Mouse (Mus musculus) intestine, embryonic 16.5 days (tissue): Measurements from ENCODE around the gene Map3k9. TPM values are rescaled to one million over a fixed set of nuclear protein-coding genes. Genes with fewer than 3 reads are reported as not detected.
A peak's percentile ranks its signal among the peaks of the same experiment; 100 is the strongest.

Source experiments
- ATAC-seq: fragments of 200-750 bp; cut with Nextera tagmentation; 2 replicates; pipeline ENCODE4 v1.8.0; 2017; ENCODE audit warnings: moderate TSS enrichment, moderate library complexity
- H3K27ac ChIP-seq: fragments of 300-500 bp; sonication (generic); 2 replicates; pipeline ENCODE4 v1.5.1; 2014; ENCODE audit warnings: mild to moderate bottlenecking, low read length
- H3K27me3 ChIP-seq: fragments of 300-500 bp; sonication (generic); replicated peaks from 2 replicates; pipeline ENCODE4 v1.6.1; 2014; ENCODE audit warnings: low read length, control low read depth, mixed read lengths; ENCODE audit not compliant: control insufficient read depth, insufficient read depth
- H3K36me3 ChIP-seq: fragments of 300-500 bp; sonication (generic); 2 replicates; pipeline ENCODE4 v1.6.1; 2014; ENCODE audit warnings: low read length, control low read depth; ENCODE audit not compliant: control insufficient read depth, insufficient read depth
- H3K4me1 ChIP-seq: fragments of 300-500 bp; sonication (generic); 2 replicates; pipeline ENCODE4 v1.6.1; 2014; ENCODE audit warnings: low read length, control low read depth, mixed read lengths; ENCODE audit not compliant: control insufficient read depth, insufficient read depth
- H3K4me2 ChIP-seq: fragments of 300-500 bp; sonication (generic); 2 replicates; pipeline ENCODE4 v1.6.1; 2014; ENCODE audit warnings: low read depth, low read length, control low read depth
- H3K4me3 ChIP-seq: fragments of 300-500 bp; sonication (generic); 2 replicates; pipeline ENCODE4 v1.5.1; 2014; ENCODE audit warnings: mild to moderate bottlenecking, low read length
- H3K9ac ChIP-seq: fragments of 300-500 bp; sonication (generic); 2 replicates; pipeline ENCODE4 v1.6.1; 2014; ENCODE audit warnings: low read depth, low read length
- H3K9me3 ChIP-seq: fragments of 300-500 bp; sonication (generic); 2 replicates; pipeline ENCODE4 v1.6.1; 2016; ENCODE audit warnings: low read length, control low read depth; ENCODE audit not compliant: control insufficient read depth
- WGBS: fragments of 180-500 bp; shearing (Covaris S2); extraction: QIAGEN DNeasy Blood & Tissue Kit; methylation state at CpG from one replicate; pipeline ENCODE4 v1.1.7; 2014; 5-methylcytosine and 5-hydroxymethylcytosine counted together
- polyA plus RNA-seq: library from polyadenylated mRNA; unstranded; fragments of >200 nt; fragmentation: Nextera tagmentation; extraction: Ambion mirVana; gene quantifications from 2 replicates; pipeline ENCODE4 v1.2.1, GENCODE M21; 2015

Map3k9 gene
- polyA plus RNA-seq, 1 experiment from 2014 or later, result 1.4 TPM

DNA sequence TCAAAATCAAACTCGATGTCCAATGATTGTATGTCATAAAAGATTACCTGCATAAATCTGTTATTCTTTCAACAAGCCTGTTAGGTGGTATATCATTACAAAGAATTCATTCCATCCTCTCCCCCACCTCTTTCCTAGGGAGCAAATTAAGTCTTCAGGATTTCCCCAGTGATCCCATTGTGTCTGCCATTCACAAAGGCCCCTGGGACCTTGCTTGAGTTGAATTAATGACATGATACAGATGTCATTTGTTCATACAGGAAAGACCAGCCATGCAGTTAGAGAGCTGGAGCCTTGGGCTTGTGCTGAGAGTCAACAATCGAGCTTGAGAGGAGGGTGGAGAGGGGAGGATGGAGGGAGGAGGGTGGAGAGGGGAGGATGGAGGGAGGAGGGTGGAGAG, 27.6 kb upstream of the Map3k9 start:
- Histone ChIP-seq H3K9ac (no peak overlapping the region), H3K4me1 (peaks cover 5% of the 10 kb centered on the region; the same call in 1 of the 2 replicates), H3K4me3 (no peak overlapping the region), H3K27ac (no peak overlapping the region), H3K4me2 (no peak overlapping the region), H3K9me3 (no peaks in the 10 kb centered on the region), H3K27me3 (no peaks in the 10 kb centered on the region), H3K36me3 (no peaks in the 10 kb centered on the region)
- WGBS, result 51% methylated on average over 2 of the region's 2 CpGs
- no peak for ATAC-seq

DNA sequence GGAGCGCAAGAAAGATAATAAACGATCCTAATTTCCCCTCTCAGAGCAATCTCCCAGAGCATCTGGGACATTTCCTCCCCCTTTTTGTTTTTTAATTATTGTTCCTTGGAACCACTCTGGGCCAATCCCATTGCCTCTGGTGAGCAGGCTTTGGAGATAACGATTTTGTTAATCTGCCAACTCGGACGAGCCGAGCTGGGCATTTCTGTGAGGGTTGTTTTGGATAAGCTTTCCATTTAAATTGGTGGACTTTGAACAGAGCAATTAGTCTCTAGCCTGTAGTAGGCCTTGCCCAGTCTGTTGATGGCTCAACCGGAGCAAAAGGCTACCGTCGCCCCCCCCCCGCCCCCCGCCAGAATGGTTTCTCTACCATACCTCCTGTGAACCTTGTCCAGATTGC, 27.0 kb upstream of the Map3k9 start:
- no peak overlapping the region for H3K9ac ChIP-seq
- no peaks in the 10 kb centered on the region for H3K36me3 ChIP-seq
- no peaks in the 10 kb centered on the region for H3K9me3 ChIP-seq
- peaks cover 5% of the 10 kb centered on the region; the same call in 1 of the 2 replicates for H3K4me1 ChIP-seq
- peak; percentile 61 for ATAC-seq
- peak overlapping the region; percentile 38; the same call in 1 of the 2 replicates for H3K4me3 ChIP-seq
- H3K27ac ChIP-seq, result no peak overlapping the region
- peak overlapping the region; percentile 64 for H3K4me2 ChIP-seq
- no peaks in the 10 kb centered on the region for H3K27me3 ChIP-seq
- 25% methylated on average over 11 of the region's 11 CpGs for WGBS

DNA sequence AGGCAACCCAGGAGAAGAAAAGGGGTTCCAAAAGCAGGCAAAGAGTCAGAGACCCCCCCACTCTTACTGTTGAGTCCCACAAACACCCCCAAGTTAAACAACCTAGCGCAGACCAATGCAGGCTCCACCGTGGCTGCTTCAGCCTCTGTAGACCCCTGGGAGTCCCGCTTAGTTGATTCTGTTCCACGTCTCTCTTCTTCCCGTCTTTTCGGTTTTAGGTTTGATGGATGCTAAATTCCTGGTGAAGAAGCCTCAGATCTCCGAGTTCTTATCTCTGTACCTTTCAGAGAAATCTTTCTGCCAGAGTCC, 26.5 kb upstream of the Map3k9 start:
- peak; percentile 46 for ATAC-seq

GRCm38 (mm10) chr12:81806759-81807528, 26.0 kb upstream of the Map3k9 start:
- WGBS, result 12% methylated on average over 17 of the region's 17 CpGs
- Histone ChIP-seq H3K9ac (peak overlapping the region; percentile 38; the same call in 1 of the 2 replicates), H3K9me3 (no peaks in the 10 kb centered on the region), H3K36me3 (no peaks in the 10 kb centered on the region), H3K4me2 (peak overlapping the region; percentile 64), H3K27ac (no peak overlapping the region), H3K4me3 (peak overlapping the region; percentile 38), H3K4me1 (peaks cover 5% of the 10 kb centered on the region; the same call in 1 of the 2 replicates), H3K27me3 (no peaks in the 10 kb centered on the region)
- ATAC-seq, result peak; percentile 79

More for the DNA sequence above, 26.5 kb upstream of the Map3k9 start:
- H3K9me3 ChIP-seq, result no peaks in the 10 kb centered on the region
- H3K4me2 ChIP-seq, result peak overlapping the region; percentile 64
- H3K27ac ChIP-seq, result no peak overlapping the region
- H3K27me3 ChIP-seq, result no peaks in the 10 kb centered on the region
- H3K4me1 ChIP-seq, result peaks cover 5% of the 10 kb centered on the region; the same call in 1 of the 2 replicates
- peak overlapping the region; percentile 38; the same call in 1 of the 2 replicates for H3K9ac ChIP-seq
- H3K36me3 ChIP-seq, result no peaks in the 10 kb centered on the region
- WGBS, result 2% methylated on average over 7 of the region's 7 CpGs
- H3K4me3 ChIP-seq, result peak overlapping the region; percentile 38

DNA sequence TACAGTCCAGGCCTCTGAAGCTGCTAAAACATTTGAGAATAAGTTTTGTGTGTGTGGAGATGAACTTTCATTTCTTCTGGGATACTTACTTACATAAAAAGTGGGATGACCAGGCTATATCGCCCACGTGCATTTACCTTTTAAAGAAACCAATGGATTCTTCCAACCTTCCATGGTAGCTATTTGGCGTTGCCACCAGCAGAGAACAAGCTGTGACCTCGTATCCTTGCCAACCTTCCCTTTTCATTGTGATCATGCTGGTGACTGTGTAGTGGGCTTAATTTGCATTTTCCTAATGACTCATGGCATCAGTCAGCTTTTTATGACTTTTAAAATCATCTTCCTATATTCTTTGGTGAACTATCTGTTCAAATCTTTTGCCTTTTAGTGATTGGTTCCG, 25.1 kb upstream of the Map3k9 start:
- peaks cover 5% of the 10 kb centered on the region; the same call in 1 of the 2 replicates for H3K4me1 ChIP-seq
- H3K4me3 ChIP-seq, result no peak overlapping the region
- no peaks in the 10 kb centered on the region for H3K9me3 ChIP-seq
- ATAC-seq, result no peak
- 87% methylated on average over 5 of the region's 5 CpGs for WGBS
- H3K4me2 ChIP-seq, result no peak overlapping the region
- no peak overlapping the region for H3K9ac ChIP-seq
- no peak overlapping the region for H3K27ac ChIP-seq
- H3K27me3 ChIP-seq, result no peaks in the 10 kb centered on the region
- H3K36me3 ChIP-seq, result no peaks in the 10 kb centered on the region

DNA sequence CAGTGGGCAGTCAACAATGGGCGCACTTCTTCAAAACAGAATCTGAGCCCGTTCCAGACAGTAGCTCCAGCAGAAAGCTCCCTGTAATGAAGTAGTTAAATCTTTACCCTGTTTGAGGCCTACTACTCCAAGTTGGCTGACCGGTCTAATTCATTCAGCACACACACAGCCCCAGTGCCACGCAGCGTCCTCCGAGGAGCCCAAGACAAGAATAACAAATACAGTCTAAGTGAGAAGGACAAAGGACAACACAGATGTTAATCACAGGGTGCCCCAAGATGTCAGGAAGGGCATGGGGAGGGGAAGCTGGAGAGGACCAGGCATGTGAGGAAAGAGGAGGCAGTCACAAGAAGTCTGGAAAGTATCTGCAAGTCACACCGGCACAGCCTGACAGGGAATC, 22.8 kb upstream of the Map3k9 start:
- Histone ChIP-seq H3K4me3 (no peak overlapping the region), H3K4me1 (peaks cover 5% of the 10 kb centered on the region; the same call in 1 of the 2 replicates), H3K9me3 (no peaks in the 10 kb centered on the region), H3K9ac (no peak overlapping the region), H3K36me3 (no peaks in the 10 kb centered on the region), H3K4me2 (no peak overlapping the region), H3K27ac (no peak overlapping the region), H3K27me3 (no peaks in the 10 kb centered on the region)
- 47% methylated on average over 7 of the region's 7 CpGs for WGBS
- no peak for ATAC-seq

DNA sequence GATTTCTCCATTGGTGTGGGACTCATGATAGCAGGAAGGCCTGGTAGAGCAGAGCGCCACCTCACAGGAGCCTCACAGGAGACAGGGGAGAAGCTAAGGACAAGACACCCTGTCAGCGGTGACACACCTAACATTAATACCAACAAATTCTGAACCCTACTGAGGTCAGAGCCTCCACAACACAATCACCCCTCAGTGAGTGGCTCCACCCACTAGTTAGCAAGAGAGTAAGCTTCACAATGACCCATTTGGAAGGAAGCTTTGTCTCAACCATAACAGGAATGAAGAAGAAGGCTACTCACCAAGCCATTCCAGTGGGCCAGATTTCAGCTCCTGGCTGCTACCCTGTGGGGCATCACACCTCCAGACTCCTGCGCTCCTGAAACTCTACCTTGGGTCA, 22.0 kb upstream of the Map3k9 start:
- ATAC-seq, result no peak
- Histone ChIP-seq H3K9ac (no peak overlapping the region), H3K4me2 (no peak overlapping the region), H3K36me3 (no peaks in the 10 kb centered on the region), H3K4me1 (peaks cover 5% of the 10 kb centered on the region; the same call in 1 of the 2 replicates), H3K27me3 (no peaks in the 10 kb centered on the region), H3K4me3 (no peak overlapping the region), H3K27ac (no peak overlapping the region), H3K9me3 (no peaks in the 10 kb centered on the region)
- whole genome bisulfite sequencing, result 96% methylated on average over 3 of the region's 3 CpGs

DNA sequence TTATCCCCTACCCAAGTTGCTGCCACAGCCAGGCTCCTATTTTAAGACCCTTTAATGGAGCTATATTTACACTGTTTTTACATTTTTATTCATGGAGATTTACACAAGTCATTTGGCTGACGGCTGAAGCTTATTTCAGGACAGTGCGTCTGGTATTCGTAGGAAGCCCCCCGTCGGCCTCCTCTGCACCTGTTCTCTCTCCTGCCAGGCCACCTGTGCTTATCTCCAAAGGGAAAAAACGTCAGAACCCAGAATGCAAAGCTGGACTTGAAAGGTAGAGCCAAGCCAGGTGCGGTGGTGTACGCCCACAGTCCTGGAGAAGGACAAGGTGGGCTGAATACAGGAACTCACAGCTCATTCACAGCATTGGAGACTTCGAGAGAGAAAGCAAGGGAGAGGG, 20.2 kb upstream of the Map3k9 start:
- ATAC-seq, result no peak
- Histone ChIP-seq H3K27ac (no peak overlapping the region), H3K4me2 (no peak overlapping the region), H3K4me1 (no peaks in the 10 kb centered on the region; the same call in 1 of the 2 replicates), H3K4me3 (no peak overlapping the region), H3K9me3 (no peaks in the 10 kb centered on the region), H3K27me3 (no peaks in the 10 kb centered on the region), H3K36me3 (no peaks in the 10 kb centered on the region), H3K9ac (no peak overlapping the region)
- 67% methylated on average over 9 of the region's 9 CpGs for WGBS

GRCm38 (mm10) chr12:81796541-81796940, 15.6 kb upstream of the Map3k9 start:
- H3K27ac ChIP-seq, result no peak overlapping the region
- peak; percentile 55; the same call in 1 of the 2 replicates for ATAC-seq
- H3K4me1 ChIP-seq, result no peaks in the 10 kb centered on the region
- H3K4me3 ChIP-seq, result no peak overlapping the region
- 9% methylated on average over 7 of the region's 7 CpGs for WGBS
- H3K9me3 ChIP-seq, result no peaks in the 10 kb centered on the region
- no peak overlapping the region for H3K4me2 ChIP-seq
- H3K27me3 ChIP-seq, result no peaks in the 10 kb centered on the region
- H3K9ac ChIP-seq, result no peak overlapping the region
- H3K36me3 ChIP-seq, result no peaks in the 10 kb centered on the region
